In genomic region chr7:66179120-66179581, GRCm38 (mm10) we compare ENCODE assay signal across 9 mouse cellular contexts.
DNase-seq lines count a peak whose midpoint lies in the region; ATAC-seq lines count a peak whose summit lies in the region.
"Had no signal": no experiment of that assay in that cellular context is flagged by ENCODE, and none has a peak within 500 bp of the region (broad histone marks: within the 10 kb centered on the region; RNA-seq: fewer than 3 reads in every experiment).

No protein-coding gene starts in this region.

- 30% methylated on average over 10 of the region's 10 CpGs for WGBS in kidney, embryonic 15.5 days

- peak overlapping the region; percentile 34; the same call in 1 of the 2 replicates for H3K27ac ChIP-seq in kidney, embryonic 15.5 days
- H3K27ac ChIP-seq: neural tube, embryonic 12.5 days had no signal

- H3K36me3 ChIP-seq in kidney, embryonic 15.5 days = peaks cover 14% of the 10 kb centered on the region

- peaks cover 13% of the 10 kb centered on the region for H3K4me1 ChIP-seq in kidney, embryonic 15.5 days
- H3K4me1 ChIP-seq: neural tube, embryonic 12.5 days had no signal

- no peak for DNase-seq in kidney, postnatal 36 days
- peak; percentile 37 for DNase-seq in NIH3T3 (ENCODE audit: low read depth)
- peak; percentile 17 to 30 for DNase-seq in frontal cortex, postnatal 25 days (ENCODE audit: low spot score in 2 of 2)
- peak; percentile 86 for DNase-seq in layer of hippocampus, adult 9-11 months
- peak; percentile 57 to 84 for DNase-seq in lung, postnatal 4 days
- no peak for DNase-seq in testis, postnatal 14 days (ENCODE audit: low spot score)
- DNase-seq in c-Kit-positive CD71-positive TER-119-positive erythroid progenitor cells, embryonic 14.5 days (ENCODE audit: low spot score) = no peak

- H3K9me3 ChIP-seq in kidney, embryonic 15.5 days (replicated peaks) = no peaks in the 10 kb centered on the region
- H3K9me3 ChIP-seq: neural tube, embryonic 12.5 days had no signal

- no peaks in the 10 kb centered on the region for H3K27me3 ChIP-seq in kidney, embryonic 15.5 days
- H3K27me3 ChIP-seq: neural tube, embryonic 12.5 days had no signal

- H3K4me2 ChIP-seq in kidney, embryonic 15.5 days = no peak overlapping the region
- H3K4me2 ChIP-seq: neural tube, embryonic 12.5 days had no signal

- H3K4me3 ChIP-seq in kidney, embryonic 15.5 days (replicated peaks) = no peak overlapping the region
- H3K4me3 ChIP-seq: neural tube, embryonic 12.5 days had no signal

- peak; percentile 72 for ATAC-seq in kidney, embryonic 15.5 days (replicated peaks; ENCODE audit: low FRiP score)

- H3K9ac ChIP-seq in kidney, embryonic 15.5 days = no peak overlapping the region
- H3K9ac ChIP-seq: neural tube, embryonic 12.5 days had no signal

Comparison
In these comparisons a context has a peak if more than half of its experiments do, and no peak if none do; other contexts are left out.
1. DNase-seq: peak in NIH3T3 (single experiment), frontal cortex, postnatal 25 days (2 of 2), layer of hippocampus, adult 9-11 months (single experiment) and lung, postnatal 4 days (2 of 2); none in kidney, postnatal 36 days (0 of 2), testis, postnatal 14 days (single experiment) and c-Kit-positive CD71-positive TER-119-positive erythroid progenitor cells, embryonic 14.5 days (single experiment).